Mouse (Mus musculus): Measurements from ENCODE around the gene Sumf1. TPM values are rescaled to one million over a fixed set of nuclear protein-coding genes. Genes with fewer than 3 reads are reported as not detected.
A peak's percentile ranks its signal among the peaks of the same experiment; 100 is the strongest.

The Sumf1 gene
- polyA plus RNA-seq, 1 experiment from 2014 or later = 12.5 TPM

GRCm38 (mm10) chr6:108225027-108225426, 39.6 kb upstream of the Sumf1 start:
- H3K27ac ChIP-seq (ENCODE audit: low read depth, low read length) = no peak overlapping the region
- no peaks in the 10 kb centered on the region for H3K36me3 ChIP-seq (ENCODE audit: control insufficient read depth, insufficient read depth, low read length)
- no peaks in the 10 kb centered on the region for H3K27me3 ChIP-seq (replicated peaks; ENCODE audit: control insufficient read depth, insufficient read depth, low read length)
- H3K4me2 ChIP-seq (ENCODE audit: low read length) = no peak overlapping the region
- WGBS = 93% methylated on average over 2 of the region's 2 CpGs
- no peaks in the 10 kb centered on the region for H3K4me1 ChIP-seq (ENCODE audit: control insufficient read depth, insufficient read depth, low read length)
- no peak for ATAC-seq
- DNase-seq (ENCODE audit: low spot score) = no peak
- no peak overlapping the region for H3K9ac ChIP-seq (ENCODE audit: low read length)
- no peak overlapping the region for H3K4me3 ChIP-seq (ENCODE audit: low read depth, low read length)
- no peaks in the 10 kb centered on the region for H3K9me3 ChIP-seq (replicated peaks; ENCODE audit: control insufficient read depth, low read length)

GRCm38 (mm10) chr6:108224361-108224760, 39.0 kb upstream of the Sumf1 start:
- Histone ChIP-seq H3K4me2 (ENCODE audit: low read length) (no peak overlapping the region), H3K9ac (ENCODE audit: low read length) (no peak overlapping the region), H3K27ac (ENCODE audit: low read depth, low read length) (no peak overlapping the region), H3K4me3 (ENCODE audit: low read depth, low read length) (no peak overlapping the region), H3K9me3 (replicated peaks; ENCODE audit: control insufficient read depth, low read length) (no peaks in the 10 kb centered on the region), H3K36me3 (ENCODE audit: control insufficient read depth, insufficient read depth, low read length) (no peaks in the 10 kb centered on the region), H3K27me3 (replicated peaks; ENCODE audit: control insufficient read depth, insufficient read depth, low read length) (no peaks in the 10 kb centered on the region), H3K4me1 (ENCODE audit: control insufficient read depth, insufficient read depth, low read length) (no peaks in the 10 kb centered on the region)
- DNase-seq (ENCODE audit: low spot score) (no peak), ATAC-seq (no peak)
- WGBS = 95% methylated on average over 4 of the region's 4 CpGs

- Histone ChIP-seq H3K27ac (ENCODE audit: low read depth, low read length) (no peak overlapping the region), H3K4me2 (ENCODE audit: low read length) (no peak overlapping the region), H3K9me3 (replicated peaks; ENCODE audit: control insufficient read depth, low read length) (no peaks in the 10 kb centered on the region), H3K4me3 (ENCODE audit: low read depth, low read length) (no peak overlapping the region), H3K36me3 (ENCODE audit: control insufficient read depth, insufficient read depth, low read length) (no peaks in the 10 kb centered on the region), H3K27me3 (replicated peaks; ENCODE audit: control insufficient read depth, insufficient read depth, low read length) (no peaks in the 10 kb centered on the region), H3K4me1 (ENCODE audit: control insufficient read depth, insufficient read depth, low read length) (no peaks in the 10 kb centered on the region), H3K9ac (ENCODE audit: low read length) (no peak overlapping the region)
- ATAC-seq (no peak), DNase-seq (ENCODE audit: low spot score) (no peak)
- WGBS = 93% methylated on average over 5 of the region's 5 CpGs
Observed at GRCm38 (mm10) chr6:108222875-108223274, 37.5 kb upstream of the Sumf1 start.

- no peaks in the 10 kb centered on the region for H3K4me1 ChIP-seq (ENCODE audit: control insufficient read depth, insufficient read depth, low read length)
- DNase-seq (ENCODE audit: low spot score) (no peak), ATAC-seq (no peak)
- no peak overlapping the region for H3K4me3 ChIP-seq (ENCODE audit: low read depth, low read length)
- no peaks in the 10 kb centered on the region for H3K9me3 ChIP-seq (replicated peaks; ENCODE audit: control insufficient read depth, low read length)
- H3K36me3 ChIP-seq (ENCODE audit: control insufficient read depth, insufficient read depth, low read length) = no peaks in the 10 kb centered on the region
- no peak overlapping the region for H3K9ac ChIP-seq (ENCODE audit: low read length)
- no peak overlapping the region for H3K27ac ChIP-seq (ENCODE audit: low read depth, low read length)
- 74% methylated on average over 5 of the region's 5 CpGs for WGBS
- no peak overlapping the region for H3K4me2 ChIP-seq (ENCODE audit: low read length)
- no peaks in the 10 kb centered on the region for H3K27me3 ChIP-seq (replicated peaks; ENCODE audit: control insufficient read depth, insufficient read depth, low read length)
Observed at GRCm38 (mm10) chr6:108222435-108222834, 37.1 kb upstream of the Sumf1 start.

GRCm38 (mm10) chr6:108217987-108218386, 32.6 kb upstream of the Sumf1 start:
- Histone ChIP-seq H3K4me2 (ENCODE audit: low read length) (no peak overlapping the region), H3K4me3 (ENCODE audit: low read depth, low read length) (no peak overlapping the region), H3K27ac (ENCODE audit: low read depth, low read length) (no peak overlapping the region), H3K9ac (ENCODE audit: low read length) (no peak overlapping the region), H3K36me3 (ENCODE audit: control insufficient read depth, insufficient read depth, low read length) (no peaks in the 10 kb centered on the region), H3K9me3 (replicated peaks; ENCODE audit: control insufficient read depth, low read length) (no peaks in the 10 kb centered on the region), H3K4me1 (ENCODE audit: control insufficient read depth, insufficient read depth, low read length) (peaks cover 3% of the 10 kb centered on the region; the same call in 1 of the 2 replicates), H3K27me3 (replicated peaks; ENCODE audit: control insufficient read depth, insufficient read depth, low read length) (no peaks in the 10 kb centered on the region)
- DNase-seq (ENCODE audit: low spot score) = no peak
- no peak for ATAC-seq
- 82% methylated on average over 3 of the region's 3 CpGs for WGBS

- H3K36me3 ChIP-seq (ENCODE audit: control insufficient read depth, insufficient read depth, low read length) = no peaks in the 10 kb centered on the region
- no peak overlapping the region for H3K9ac ChIP-seq (ENCODE audit: low read length)
- H3K27ac ChIP-seq (ENCODE audit: low read depth, low read length) = no peak overlapping the region
- ATAC-seq = no peak
- no peak overlapping the region for H3K4me3 ChIP-seq (ENCODE audit: low read depth, low read length)
- peaks cover 3% of the 10 kb centered on the region; the same call in 1 of the 2 replicates for H3K4me1 ChIP-seq (ENCODE audit: control insufficient read depth, insufficient read depth, low read length)
- no peaks in the 10 kb centered on the region for H3K9me3 ChIP-seq (replicated peaks; ENCODE audit: control insufficient read depth, low read length)
- WGBS = 94% methylated on average over 8 of the region's 8 CpGs
- H3K4me2 ChIP-seq (ENCODE audit: low read length) = no peak overlapping the region
- no peak for DNase-seq (ENCODE audit: low spot score)
- no peaks in the 10 kb centered on the region for H3K27me3 ChIP-seq (replicated peaks; ENCODE audit: control insufficient read depth, insufficient read depth, low read length)
Observed at GRCm38 (mm10) chr6:108216832-108217231, 31.4 kb upstream of the Sumf1 start.

GRCm38 (mm10) chr6:108216091-108216490, 30.7 kb upstream of the Sumf1 start:
- Histone ChIP-seq H3K9me3 (replicated peaks; ENCODE audit: control insufficient read depth, low read length) (no peaks in the 10 kb centered on the region), H3K27ac (ENCODE audit: low read depth, low read length) (no peak overlapping the region), H3K9ac (ENCODE audit: low read length) (no peak overlapping the region), H3K4me2 (ENCODE audit: low read length) (no peak overlapping the region), H3K27me3 (replicated peaks; ENCODE audit: control insufficient read depth, insufficient read depth, low read length) (no peaks in the 10 kb centered on the region), H3K4me3 (ENCODE audit: low read depth, low read length) (no peak overlapping the region), H3K4me1 (ENCODE audit: control insufficient read depth, insufficient read depth, low read length) (peaks cover 3% of the 10 kb centered on the region; the same call in 1 of the 2 replicates), H3K36me3 (ENCODE audit: control insufficient read depth, insufficient read depth, low read length) (no peaks in the 10 kb centered on the region)
- 91% methylated on average over 5 of the region's 5 CpGs for WGBS
- DNase-seq (ENCODE audit: low spot score) (no peak), ATAC-seq (no peak)

GRCm38 (mm10) chr6:108214294-108214925, 29.0 kb upstream of the Sumf1 start:
- Histone ChIP-seq H3K4me1 (ENCODE audit: control insufficient read depth, insufficient read depth, low read length) (peaks cover 3% of the 10 kb centered on the region; the same call in 1 of the 2 replicates), H3K27ac (ENCODE audit: low read depth, low read length) (no peak overlapping the region), H3K4me3 (ENCODE audit: low read depth, low read length) (peak overlapping the region; percentile 66), H3K4me2 (ENCODE audit: low read length) (peak overlapping the region; percentile 89), H3K9me3 (replicated peaks; ENCODE audit: control insufficient read depth, low read length) (no peaks in the 10 kb centered on the region), H3K36me3 (ENCODE audit: control insufficient read depth, insufficient read depth, low read length) (no peaks in the 10 kb centered on the region), H3K9ac (ENCODE audit: low read length) (peak overlapping the region; percentile 61; the same call in 1 of the 2 replicates), H3K27me3 (replicated peaks; ENCODE audit: control insufficient read depth, insufficient read depth, low read length) (no peaks in the 10 kb centered on the region)
- peak; percentile 32 for DNase-seq (ENCODE audit: low spot score)
- 5% methylated on average over 10 of the region's 10 CpGs for WGBS
- no peak for ATAC-seq

GRCm38 (mm10) chr6:108213481-108214293, 28.3 kb upstream of the Sumf1 start:
- Histone ChIP-seq H3K4me1 (ENCODE audit: control insufficient read depth, insufficient read depth, low read length) (peaks cover 3% of the 10 kb centered on the region; the same call in 1 of the 2 replicates), H3K36me3 (ENCODE audit: control insufficient read depth, insufficient read depth, low read length) (no peaks in the 10 kb centered on the region), H3K4me2 (ENCODE audit: low read length) (peak overlapping the region; percentile 89), H3K9ac (ENCODE audit: low read length) (peak overlapping the region; percentile 61), H3K4me3 (ENCODE audit: low read depth, low read length) (peak overlapping the region; percentile 66), H3K27ac (ENCODE audit: low read depth, low read length) (no peak overlapping the region), H3K27me3 (replicated peaks; ENCODE audit: control insufficient read depth, insufficient read depth, low read length) (no peaks in the 10 kb centered on the region), H3K9me3 (replicated peaks; ENCODE audit: control insufficient read depth, low read length) (no peaks in the 10 kb centered on the region)
- DNase-seq (ENCODE audit: low spot score) = peak; percentile 31
- 1% methylated on average over 28 of the region's 29 CpGs for WGBS
- no peak for ATAC-seq
